Comparison of ENCODE assay signal across 10 mouse cellular contexts in the genomic region with DNA sequence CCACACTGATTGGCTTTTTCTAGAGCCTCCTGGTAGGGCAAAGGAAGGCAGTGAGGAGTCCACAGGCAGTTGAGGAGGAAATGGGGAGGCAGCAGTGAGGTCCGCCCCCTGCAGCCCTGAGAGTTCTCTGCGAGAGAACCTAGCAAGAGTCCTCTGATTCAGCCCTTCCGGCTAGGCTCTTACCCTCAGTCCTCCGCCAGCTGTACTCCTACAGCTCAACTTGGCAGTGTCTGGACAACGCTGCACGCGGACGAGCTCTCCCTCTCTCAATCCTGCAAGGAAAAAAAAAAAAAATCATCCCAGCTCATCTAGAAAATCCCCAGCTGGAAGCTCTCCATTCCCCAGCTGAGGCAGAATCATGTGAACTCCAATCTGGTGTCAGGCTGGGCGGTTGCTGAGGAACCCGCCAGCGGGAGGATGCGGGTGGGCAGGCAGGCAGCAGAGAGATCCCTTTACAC. TPM values are rescaled to one million over a fixed set of nuclear protein-coding genes. Genes with fewer than 3 reads are reported as not detected.
DNase-seq lines count a peak whose midpoint lies in the region; ATAC-seq lines count a peak whose summit lies in the region.
"Had no signal": no experiment of that assay in that cellular context is flagged by ENCODE, and none has a peak within 500 bp of the region (broad histone marks: within the 10 kb centered on the region; RNA-seq: fewer than 3 reads in every experiment).

No protein-coding gene starts in this region.

- H3K9me3 ChIP-seq in hindbrain, embryonic 15.5 days: no peaks in the 10 kb centered on the region
- no peaks in the 10 kb centered on the region for H3K9me3 ChIP-seq in hindbrain, embryonic 12.5 days (replicated peaks)

- 29% methylated on average over 12 of the region's 12 CpGs for WGBS in hindbrain, embryonic 15.5 days
- WGBS in hindbrain, embryonic 12.5 days: 37% methylated on average over 12 of the region's 12 CpGs

- peaks cover 11% of the 10 kb centered on the region; the same call in 1 of the 2 replicates for H3K4me1 ChIP-seq in hindbrain, embryonic 15.5 days (replicated peaks)
- no peaks in the 10 kb centered on the region for H3K4me1 ChIP-seq in hindbrain, embryonic 12.5 days

- ATAC-seq in hindbrain, embryonic 15.5 days (ENCODE audit: low FRiP score, low read depth): no peak; the same call in 1 of the 2 replicates
- no peak for ATAC-seq in hindbrain, embryonic 12.5 days (ENCODE audit: low FRiP score)
- ATAC-seq in megakaryocyte, adult 5-6 weeks (ENCODE audit: poor library complexity, severe bottlenecking): peak; percentile 55

- H3K9ac ChIP-seq in hindbrain, embryonic 15.5 days: no peak overlapping the region
- H3K9ac ChIP-seq in hindbrain, embryonic 12.5 days: no peak overlapping the region

- H3K4me3 ChIP-seq in hindbrain, embryonic 15.5 days: no peak overlapping the region
- H3K4me3 ChIP-seq in hindbrain, embryonic 12.5 days: no peak overlapping the region
- H3K4me3 ChIP-seq: heart, adult 2 months; myocyte had no signal

- H3K27ac ChIP-seq in hindbrain, embryonic 15.5 days (replicated peaks): no peak overlapping the region
- no peak overlapping the region for H3K27ac ChIP-seq in hindbrain, embryonic 12.5 days
- H3K27ac ChIP-seq: heart, adult 2 months had no signal

- no peaks in the 10 kb centered on the region for H3K36me3 ChIP-seq in hindbrain, embryonic 15.5 days
- no peaks in the 10 kb centered on the region for H3K36me3 ChIP-seq in hindbrain, embryonic 12.5 days

- H3K27me3 ChIP-seq in hindbrain, embryonic 15.5 days: no peaks in the 10 kb centered on the region
- no peaks in the 10 kb centered on the region for H3K27me3 ChIP-seq in hindbrain, embryonic 12.5 days

- H3K4me2 ChIP-seq in hindbrain, embryonic 15.5 days: peak overlapping the region; percentile 32; the same call in 1 of the 2 replicates
- H3K4me2 ChIP-seq in hindbrain, embryonic 12.5 days (replicated peaks): no peak overlapping the region

- DNase-seq in NIH3T3 (ENCODE audit: low read depth): peak; percentile 11
- DNase-seq in fibroblast of lung, adult 2 months (ENCODE audit: low read depth): peak; percentile 44
- DNase-seq in kidney, postnatal 10 days: peak; percentile 69
- DNase-seq in thymus, postnatal 0 days (ENCODE audit: low spot score): peak; percentile 22
- DNase-seq in urinary bladder, postnatal 10 days (ENCODE audit: low spot score): no peak

RNA-seq across cellular contexts. Expression of a gene that starts 20.2 kb away (rescaled TPM):
- 6.1 and 6.3 TPM in 2 replicates for polyA plus RNA-seq in hindbrain, embryonic 15.5 days (2015; fragmentation: Nextera tagmentation; extraction: Ambion mirVana)
- 0.48 and 0.68 TPM in 2 replicates for polyA plus RNA-seq in hindbrain, embryonic 12.5 days (2016; fragmentation: Nextera tagmentation; extraction: Ambion mirVana)
- 0.11 and 1.1 TPM in 2 replicates for total RNA-seq in megakaryocyte, adult 5-6 weeks (2015)
- 0.49 and 0.77 TPM in 2 replicates for total RNA-seq in megakaryocyte, adult 5-6 weeks (2017)
- 6.8 and 7.5 TPM in 2 replicates for polyA plus RNA-seq in thymus, postnatal 0 days (2015; fragmentation: Nextera tagmentation; extraction: Ambion mirVana)
